Mouse (Mus musculus): Measurements from ENCODE around the gene Mtr.
"Not testable (repeated sequence)": the region's sequence is repeated elsewhere in the genome, so short reads cannot be mapped to it uniquely, and the experiment has no call there.

The Mtr gene

DNA sequence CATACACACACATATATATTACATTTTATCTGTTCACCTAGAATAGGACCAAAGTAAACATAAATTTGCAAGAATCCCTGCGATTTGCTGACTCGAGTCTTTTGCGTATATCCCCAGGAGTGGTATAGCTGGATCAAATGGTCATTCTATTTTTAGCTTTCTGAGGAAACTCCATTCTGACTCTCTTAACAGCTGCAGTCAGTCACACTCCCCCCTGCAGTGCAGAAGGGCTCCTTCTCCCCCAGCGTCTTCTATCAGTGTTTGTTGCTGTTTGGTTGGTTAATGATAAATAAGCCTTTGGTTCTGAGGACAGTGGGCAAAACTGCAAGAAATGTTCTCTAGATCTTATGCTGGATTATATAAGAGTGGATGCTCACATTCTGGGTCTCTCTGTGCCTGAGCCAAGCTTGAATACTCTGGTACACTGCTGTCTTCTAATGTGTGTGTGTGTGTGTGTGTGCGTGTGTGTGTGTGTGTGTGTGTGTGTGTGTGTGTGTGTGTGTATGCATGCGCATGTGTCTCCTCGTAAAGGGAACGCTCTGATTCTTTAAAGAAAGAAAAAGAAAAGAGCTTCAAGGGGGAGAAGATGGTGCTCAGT lies 92.4 kb downstream of the Mtr start:
- DNase-seq (ENCODE audit: extremely low spot score, low read depth, low spot score): no peak

DNA sequence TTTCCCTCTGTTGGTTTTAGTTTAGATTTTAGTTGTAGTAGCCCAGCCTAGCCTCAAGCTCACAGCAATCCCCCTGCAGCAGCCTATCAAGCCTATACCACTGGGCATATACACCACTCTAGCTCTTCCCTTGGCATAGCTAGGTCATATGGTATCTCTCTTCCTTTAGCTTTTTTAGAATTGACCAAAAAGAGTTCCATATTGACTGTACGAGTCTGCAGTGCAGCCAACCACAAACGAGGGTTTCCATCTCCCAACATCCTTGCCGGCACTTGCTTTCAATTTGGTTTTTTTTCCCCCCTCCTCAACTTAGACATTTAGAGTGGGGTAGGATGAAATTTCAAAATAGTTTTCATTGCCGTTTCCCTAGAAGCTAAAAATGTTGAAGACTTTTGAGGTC lies 95.5 kb downstream of the Mtr start:
- no peak for DNase-seq (ENCODE audit: extremely low spot score, low read depth, low spot score)

DNA sequence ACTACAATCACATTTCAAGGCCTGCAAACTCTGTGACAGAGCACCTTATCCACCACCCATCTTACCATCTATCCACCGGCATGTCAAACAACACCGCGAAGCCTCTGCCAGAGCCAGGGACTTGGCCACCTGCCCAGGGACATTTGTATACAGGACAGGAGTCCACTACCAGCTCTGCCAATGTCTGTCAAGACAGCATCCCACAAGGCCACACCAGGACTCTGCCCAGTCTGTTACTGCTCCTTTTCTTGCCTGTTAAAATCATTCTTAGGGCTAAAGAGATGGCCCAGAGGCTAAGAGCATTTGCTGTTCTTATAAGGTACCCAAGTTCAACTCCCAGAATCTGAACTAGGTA lies 97.8 kb downstream of the Mtr start:
- no peak for DNase-seq (ENCODE audit: extremely low spot score, low read depth, low spot score)

DNA sequence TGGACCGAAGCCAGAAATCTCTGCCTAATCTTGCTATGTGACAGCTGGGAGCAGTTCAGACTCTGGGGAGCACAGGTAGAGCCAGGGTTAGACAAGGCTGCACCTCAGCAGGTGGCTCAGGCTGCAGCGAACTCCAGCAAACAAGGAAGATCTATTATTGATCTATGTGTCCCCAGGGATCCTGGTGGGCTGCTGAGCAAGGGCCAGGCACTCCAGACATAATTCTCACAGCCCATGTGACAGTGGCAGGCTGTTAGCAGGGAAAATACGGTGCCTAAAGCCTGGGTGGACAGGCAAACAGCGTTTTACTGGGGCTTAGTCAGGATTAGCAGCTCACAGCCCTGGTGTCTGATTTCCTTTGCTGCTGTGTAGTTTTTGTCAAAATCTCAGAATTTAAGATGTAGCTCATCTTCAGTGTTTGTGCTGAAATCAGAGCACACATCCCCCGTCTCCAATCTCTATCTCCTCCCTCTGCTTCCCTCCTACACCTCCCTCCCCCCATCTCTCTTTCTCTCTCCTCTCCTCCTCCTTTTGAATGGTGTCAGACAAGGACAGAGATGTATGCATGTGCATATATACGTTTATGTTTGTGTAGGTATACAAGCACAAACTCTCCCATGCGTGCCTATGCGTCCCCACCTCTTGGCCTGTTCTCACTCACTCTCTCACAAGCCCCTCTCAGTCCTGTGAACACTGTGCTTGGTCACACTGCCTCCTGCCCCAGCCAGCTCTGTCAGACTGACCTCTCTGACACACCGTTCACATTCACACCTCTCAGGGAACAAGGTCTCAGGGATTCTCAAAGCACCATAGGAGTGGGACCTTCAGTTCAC lies 98.4 kb downstream of the Mtr start:
- DNase-seq (ENCODE audit: extremely low spot score, low read depth, low spot score): no peak

DNA sequence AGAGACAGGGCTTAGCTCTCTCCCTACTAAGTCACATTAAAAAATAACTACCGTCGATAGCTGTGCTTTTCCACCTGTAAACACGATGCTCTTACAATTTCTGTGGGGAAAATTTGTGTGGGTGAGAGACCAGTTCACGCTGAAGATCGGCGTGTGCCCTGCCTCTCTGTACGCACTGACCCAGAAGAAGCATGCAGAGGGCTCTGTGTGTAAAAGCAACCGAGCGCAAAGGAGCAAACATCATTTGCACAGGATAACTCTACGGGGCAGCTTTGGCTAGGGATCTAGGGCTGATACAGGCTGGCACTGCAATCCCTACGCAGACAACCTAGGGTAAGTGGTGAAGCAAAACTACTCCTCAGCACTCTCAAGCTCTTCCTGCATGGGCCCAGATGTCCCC lies 104.0 kb downstream of the Mtr start:
- no peak for DNase-seq (ENCODE audit: extremely low spot score, low read depth, low spot score)

DNA sequence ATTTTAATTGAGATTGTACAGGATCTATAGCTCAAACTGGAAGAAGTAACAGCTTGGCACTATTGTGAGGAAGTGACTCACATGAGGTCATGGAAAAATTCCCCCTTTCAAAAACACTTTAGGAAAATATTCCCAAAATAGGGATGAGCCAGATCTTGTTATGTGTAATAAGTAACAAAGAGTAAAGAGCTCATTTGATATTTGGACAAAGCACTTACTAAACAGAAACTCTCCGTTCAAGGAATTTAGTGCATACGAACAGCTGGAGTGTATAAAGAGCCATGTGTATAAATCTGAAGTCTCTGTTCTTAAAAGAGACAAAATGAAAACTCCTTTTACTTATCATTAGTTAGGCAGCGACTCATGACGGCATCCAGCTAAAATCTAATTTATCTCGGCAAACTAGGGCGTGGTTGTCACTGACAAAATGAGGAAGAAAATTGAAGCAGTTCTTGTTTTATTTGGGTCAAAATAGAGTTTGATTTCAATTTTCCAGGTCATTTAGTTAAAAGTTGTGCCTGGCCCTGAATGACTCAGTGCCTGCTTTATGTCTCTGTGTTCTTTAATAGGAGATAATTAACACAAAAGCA lies 110.9 kb downstream of the Mtr start:
- DNase-seq (ENCODE audit: extremely low spot score, low read depth, low spot score): no peak

DNA sequence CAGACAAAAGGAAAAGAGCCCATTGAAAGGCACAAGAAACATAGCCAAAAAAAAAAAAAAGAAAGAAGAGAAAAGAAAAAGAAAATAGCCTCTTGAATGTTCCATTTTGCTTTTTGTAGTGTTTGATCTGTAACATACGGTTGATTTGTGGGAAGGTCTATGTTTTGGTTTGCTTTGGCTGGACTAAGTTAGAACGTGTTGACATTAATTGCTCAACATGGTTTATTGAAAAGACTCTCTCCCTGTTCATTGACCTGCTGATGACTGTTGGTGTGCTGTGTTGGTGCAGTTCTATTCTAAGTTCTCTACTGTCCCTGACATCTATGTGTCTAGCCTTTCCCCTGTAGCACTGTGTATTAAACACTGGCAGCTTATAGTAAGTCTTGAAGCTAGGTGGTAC lies 111.5 kb downstream of the Mtr start:
- DNase-seq (ENCODE audit: extremely low spot score, low read depth, low spot score): no peak

DNA sequence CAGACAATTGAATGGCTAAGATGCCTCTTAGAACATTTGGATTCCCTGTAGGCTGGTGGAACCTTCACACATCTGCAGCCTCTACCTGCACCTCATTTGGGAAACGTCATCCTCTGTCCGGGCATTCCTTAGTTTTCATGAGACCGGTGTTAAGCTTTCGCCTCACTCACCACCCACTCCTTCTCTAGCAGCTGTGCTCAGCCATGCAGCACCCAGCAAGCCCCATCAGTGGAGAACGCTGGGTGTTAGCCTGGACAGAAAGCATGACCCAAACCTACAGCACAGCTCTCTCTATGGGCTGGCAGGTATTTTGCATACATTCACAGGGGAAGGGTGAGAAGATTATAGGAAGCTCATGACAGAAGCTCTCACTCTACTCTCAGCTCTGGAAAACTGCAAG lies 114.6 kb downstream of the Mtr start:
- DNase-seq (ENCODE audit: extremely low spot score, low read depth, low spot score): no peak

DNA sequence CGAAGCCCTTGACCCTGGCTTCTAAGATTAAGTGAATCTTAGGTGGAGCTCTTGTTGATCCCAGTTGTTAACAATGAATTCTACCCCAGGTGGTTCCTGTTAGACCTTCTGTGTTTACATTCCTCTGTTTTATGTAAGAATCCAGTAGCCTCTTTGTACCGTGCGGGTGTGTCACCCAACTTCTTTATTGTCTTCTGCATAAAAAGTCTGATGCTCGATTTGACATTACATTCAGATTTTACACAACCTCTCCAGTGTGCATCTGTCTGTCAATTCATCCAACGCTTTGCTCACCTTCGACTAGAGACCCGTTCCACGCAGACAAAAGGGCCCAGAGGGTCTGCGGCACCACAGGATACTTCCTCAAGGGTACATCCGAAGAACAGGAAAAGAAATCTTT lies 121.5 kb downstream of the Mtr start:
- not testable (repeated sequence) for DNase-seq (ENCODE audit: extremely low spot score, low read depth, low spot score)

DNA sequence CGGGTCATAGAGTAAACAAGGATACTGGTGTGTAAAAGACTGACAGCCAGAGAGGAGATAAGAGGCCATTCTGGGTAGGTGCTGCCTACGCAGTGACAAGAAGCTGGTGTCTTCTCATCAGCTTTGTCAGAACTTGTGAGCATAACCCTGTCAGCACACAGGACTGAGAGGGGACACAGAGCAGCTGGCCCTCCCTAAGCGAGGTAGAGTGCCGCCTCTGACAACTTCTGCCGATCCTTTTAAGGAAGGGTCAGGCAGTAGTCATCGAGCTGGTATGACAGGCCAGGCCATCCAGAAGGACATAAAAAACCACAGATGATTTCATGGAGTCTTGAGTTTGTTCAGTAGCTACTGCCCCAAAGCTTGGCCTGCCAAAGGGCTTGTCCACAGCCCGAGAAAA lies 124.4 kb downstream of the Mtr start:
- DNase-seq (ENCODE audit: extremely low spot score, low read depth, low spot score): no peak

All from hindlimb bud, embryonic 11.5 days (tissue).